Mouse (Mus musculus) forelimb bud, embryonic 11.5 days (tissue): ENCODE results near the gene Spn.

Source experiments
- DNase-seq: peaks from one replicate; pipeline ENCODE4 v3.0.0-alpha.2; 2012; ENCODE audit warnings: low read depth, low spot score

Spn gene

GRCm38 (mm10) chr7:127140623-127141404 is 3.2 kb upstream of the Spn start:
- no peak for DNase-seq

DNA sequence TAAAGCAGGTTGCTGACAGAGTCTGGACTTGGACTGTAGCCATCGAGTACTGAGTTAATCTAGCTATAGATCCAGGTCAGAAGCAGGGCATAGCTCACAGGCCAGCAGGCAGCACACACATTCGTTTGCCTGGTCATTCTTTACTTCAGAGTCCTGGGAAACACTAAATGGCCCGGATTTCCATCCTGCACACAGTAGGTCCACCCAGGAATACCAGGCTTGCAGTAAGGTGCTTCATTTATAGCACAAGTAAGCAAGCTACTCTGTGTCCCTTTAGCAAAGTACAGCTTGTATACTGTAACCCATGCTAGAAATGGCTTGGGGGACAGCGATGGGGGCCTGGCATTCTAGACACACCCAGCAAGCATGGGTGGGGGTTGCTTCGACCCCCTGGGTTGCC is 1.9 kb upstream of the Spn start:
- DNase-seq: no peak

GRCm38 (mm10) chr7:127139100-127139499 is 1.5 kb upstream of the Spn start:
- no peak for DNase-seq

GRCm38 (mm10) chr7:127136181-127137071 is 1.2 kb downstream of the Spn start:
- DNase-seq: no peak

DNA sequence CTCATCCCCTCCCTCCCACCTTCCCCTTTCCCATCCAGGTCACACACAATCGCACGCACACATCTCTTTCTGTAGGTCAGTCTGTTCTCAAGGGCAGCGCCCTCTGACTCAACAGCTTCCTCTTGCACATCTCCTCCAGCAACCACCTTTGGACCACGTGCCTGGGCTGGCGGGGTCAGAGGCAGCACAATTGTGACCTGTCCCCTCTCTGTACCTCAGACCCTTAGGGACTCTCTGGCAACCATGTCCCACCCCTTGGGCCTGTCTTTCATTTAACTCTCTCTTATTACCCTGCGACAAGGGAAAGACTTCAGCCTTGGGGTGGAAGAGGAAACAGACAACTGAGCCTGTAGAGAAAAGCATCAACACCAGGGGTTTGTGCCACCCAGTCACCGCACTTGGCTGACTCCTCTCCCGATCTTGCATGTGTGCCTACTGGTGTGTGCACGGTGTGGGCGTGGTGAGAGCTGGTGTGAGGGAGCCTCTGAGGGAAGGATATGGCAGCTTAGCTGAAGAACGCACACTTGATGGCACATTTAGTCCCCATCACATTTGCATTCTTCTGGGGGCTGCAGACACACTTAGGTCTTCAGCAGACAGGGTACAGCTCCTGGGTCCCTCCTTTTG is 2.7 kb downstream of the Spn start:
- DNase-seq: no peak

DNA sequence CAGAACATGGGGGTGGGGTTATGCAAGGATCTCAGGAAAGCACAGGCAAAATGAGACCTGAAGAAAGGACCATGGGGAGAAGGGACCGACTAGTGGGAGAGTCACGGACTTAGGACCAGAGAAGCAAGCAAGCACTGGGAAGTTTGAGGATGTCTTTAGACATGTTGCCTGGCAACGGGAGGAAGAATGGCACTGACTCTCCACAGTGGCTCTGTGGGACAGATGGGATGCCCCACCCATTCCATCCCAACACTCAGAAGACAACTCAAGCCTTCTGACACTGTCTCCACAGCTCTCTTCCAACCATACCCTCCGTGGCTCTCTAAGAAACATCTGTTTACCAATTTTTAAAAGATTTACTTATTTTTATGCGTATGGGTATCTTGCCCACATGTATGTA is 4.5 kb downstream of the Spn start:
- DNase-seq: no peak

DNA sequence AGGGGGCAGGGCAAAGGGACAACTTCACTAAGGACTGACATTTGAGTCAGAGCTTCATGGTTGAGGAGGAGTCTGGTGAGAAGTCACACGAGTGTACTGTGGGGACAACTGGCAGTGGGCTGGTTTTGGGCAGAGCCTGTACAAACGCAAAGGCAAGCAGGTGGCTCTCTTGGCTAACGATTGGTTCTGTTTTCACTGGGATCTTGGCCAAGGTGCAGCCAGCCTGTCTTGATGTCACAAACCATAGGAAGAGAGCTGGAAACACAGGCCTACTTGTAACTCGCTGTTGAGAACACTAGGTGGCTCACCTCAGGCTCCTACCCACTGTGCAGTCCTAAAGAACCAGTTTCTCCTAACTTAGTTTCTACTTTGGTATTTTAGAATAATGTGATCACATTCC is 8.0 kb downstream of the Spn start:
- DNase-seq: no peak

DNA sequence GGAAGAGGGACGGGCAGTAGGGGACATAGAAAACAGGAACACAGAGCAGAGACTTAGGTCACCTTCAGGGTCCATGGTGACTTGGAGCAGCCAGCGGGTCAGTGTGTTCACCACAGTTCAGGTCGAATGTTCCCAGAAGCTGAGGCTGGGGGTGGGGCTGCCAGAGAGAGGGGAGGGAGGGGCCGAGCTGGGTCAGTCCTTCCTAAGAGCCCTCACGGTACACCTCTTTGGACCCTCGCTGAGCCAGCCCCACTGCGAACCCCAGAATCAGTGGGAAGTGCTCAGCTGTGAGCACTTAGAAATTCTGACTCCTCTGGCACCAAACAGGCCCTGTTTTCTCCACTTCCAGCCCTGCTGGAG is 15.7 kb downstream of the Spn start, which contains the start of gene Qprt:
Qprt (minus strand) TSS at position 316 of the 360 bp plus-strand sequence.
- no peak for DNase-seq

DNA sequence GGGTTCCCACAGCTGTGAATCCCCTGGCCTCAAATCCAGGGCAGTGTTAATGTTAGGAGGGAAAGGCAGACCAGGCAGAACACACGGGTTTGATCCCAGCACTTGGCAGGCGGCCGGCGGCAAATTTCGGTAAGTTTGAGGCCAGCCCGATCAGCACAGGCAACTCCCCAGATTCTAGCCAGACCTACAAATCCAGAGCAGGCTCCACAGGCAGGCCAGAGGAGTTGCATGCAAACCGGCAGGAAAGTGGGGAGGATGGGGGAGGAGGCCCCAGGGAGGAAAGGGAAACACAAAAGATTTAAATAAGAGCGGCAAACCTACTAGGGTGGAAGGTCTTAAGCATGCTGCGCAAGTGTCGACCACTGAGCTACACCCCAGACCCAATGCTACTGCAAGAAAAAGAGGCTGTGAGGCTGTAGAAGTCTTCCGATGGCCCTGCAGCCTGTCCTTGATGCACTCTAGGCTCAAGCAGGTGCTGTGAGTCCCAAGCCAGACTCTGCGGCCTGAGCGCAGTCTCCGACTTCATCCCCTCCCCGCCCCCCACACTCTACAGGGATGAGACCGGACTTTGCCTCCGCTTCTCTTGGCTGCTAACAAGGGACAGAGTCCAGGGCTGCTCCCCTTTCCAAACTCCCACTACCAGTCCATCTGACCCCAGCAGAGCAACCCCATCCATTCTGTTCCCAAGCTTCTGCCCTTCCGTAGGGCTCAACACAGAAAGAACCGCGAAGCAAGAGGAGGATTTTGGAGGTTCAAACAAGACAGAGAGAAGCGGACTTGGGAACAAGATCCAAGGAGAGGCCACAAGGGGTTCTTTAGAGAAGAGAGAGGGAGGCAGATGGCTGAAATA is 16.3 kb downstream of the Spn start:
- no peak for DNase-seq

DNA sequence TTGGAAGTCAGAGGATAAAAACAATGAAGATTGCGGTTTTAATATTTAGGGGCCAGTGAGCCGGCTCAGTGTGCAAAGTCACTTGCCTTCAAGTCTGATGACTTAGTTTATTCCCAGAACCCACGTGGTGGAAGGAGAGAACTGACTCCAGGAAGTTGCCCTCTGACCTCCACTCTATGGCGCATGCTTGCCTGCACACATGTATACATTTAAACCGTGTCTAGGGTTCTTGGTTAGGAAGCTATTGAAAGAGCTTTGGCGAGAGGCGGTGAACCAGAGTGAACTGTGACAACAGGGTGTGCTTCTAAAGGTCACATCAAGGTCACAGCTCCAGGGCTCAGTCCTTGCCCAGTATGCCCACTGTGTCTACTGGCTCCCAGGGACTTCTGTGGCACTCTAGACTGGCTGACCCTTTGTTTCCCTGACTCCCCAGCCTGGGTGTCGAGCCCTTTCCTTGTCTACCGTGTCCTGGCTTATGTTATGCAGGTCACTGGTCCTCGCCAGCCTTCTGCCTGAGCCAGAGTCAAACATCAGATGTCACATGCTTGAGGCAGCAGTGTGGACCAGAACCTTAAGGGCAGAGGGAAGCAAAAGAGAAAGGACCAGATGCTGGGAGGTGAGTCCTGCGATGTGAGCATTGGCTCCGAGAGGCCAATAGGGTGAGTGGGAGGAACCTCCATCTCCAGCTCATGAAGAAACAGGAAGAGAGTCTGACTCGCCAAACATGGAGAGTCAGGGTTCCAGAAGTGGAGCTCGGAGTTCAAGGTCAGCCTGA is 18.8 kb downstream of the Spn start:
- no peak for DNase-seq

DNA sequence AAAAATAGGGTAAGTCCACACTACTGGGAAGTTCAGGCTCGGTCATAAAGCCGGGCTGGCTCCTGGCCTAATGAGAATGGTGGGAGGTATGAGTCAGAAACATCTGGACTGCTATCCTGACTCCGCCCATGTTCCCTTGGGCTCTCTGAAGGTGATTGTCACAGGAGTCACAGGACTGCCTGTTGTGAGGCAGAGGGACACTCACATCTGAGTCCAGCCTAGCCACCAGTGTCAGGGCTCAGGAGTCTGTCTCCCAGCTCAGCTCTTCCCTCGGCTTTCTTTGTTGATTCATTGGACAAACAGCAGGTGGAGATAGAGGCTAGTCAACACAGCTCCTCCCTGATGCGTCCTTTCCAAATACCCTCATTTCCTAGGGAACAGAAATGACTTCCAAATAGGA is 19.7 kb downstream of the Spn start:
- peak; percentile 28 for DNase-seq

- DNase-seq: no peak
Measured at GRCm38 (mm10) chr7:127116331-127116935, 21.2 kb downstream of the Spn start.

- DNase-seq: no peak
Measured at GRCm38 (mm10) chr7:127114920-127115319, 22.7 kb downstream of the Spn start.

GRCm38 (mm10) chr7:127113614-127114259 is 23.9 kb downstream of the Spn start:
- no peak for DNase-seq

- no peak for DNase-seq
Measured at GRCm38 (mm10) chr7:127112921-127113597, 24.6 kb downstream of the Spn start.

DNA sequence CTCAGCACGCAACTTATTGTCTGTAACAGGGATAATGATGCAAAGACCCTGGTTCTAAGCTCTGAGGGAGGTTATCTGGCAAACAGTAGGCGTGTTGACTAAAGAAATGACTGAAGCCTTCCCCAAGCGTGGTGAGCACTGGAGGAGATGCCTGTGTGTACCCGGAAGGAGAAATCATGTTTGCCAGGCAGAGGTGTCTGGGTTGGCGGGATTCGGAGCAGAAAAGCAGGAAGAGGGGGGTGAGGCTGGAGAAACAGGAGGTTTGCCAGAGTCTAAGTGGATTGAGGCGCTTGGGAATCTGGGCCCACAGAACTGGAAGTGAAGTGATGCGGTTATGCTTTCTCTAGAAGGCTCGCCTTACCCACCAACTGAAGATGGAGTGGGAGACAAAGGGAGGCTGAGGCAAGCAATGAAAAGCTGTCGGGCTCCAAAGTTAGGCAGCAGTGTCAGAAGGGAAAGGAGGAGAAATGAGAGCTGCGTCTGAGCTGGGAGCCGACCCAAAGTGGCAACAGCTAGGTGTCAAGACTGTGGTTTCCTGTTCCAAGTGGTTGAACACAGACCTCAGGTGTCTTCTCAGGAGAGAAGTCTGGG is 25.3 kb downstream of the Spn start:
- no peak for DNase-seq

GRCm38 (mm10) chr7:127111461-127111860 is 26.2 kb downstream of the Spn start:
- no peak for DNase-seq

DNA sequence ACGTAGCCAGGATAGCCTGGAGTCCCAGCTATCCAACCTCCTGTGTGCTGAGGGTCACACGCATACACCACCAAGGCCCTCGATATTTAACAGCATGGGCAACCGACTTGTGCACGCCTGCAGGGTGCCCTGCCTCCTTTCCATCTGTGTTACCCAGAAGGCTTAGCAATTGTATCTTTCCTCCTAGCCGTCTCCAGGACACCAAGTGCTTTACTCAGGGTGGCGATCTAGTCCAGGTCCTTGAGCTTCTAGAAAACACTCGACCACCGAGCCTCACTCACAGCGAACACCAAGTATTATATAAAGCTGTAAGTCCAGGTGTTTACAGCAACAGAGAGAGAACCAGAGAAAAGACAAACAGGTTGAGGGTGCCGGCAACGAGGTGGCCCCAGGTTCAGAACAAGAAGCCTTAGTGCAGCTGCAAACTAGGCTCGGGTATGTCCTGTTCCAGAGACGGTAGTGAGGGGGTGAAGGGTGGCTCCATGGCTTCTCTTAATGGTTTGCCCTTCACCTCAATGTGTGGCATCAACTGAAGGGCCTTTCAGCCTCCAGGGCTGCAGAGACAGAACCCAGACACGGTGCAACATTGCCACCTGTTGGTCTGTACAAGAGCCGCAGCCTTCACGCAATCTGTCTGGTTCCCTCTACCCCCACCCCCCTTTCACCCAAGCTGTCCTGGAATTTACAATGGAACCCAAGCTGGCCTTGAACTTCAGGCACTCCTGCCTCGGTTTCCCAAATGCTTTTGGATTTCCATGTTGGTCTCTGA is 27.2 kb downstream of the Spn start:
- DNase-seq: peak; percentile 86
